Mouse (Mus musculus): Measurements from ENCODE around the gene Fundc2.

DNA sequence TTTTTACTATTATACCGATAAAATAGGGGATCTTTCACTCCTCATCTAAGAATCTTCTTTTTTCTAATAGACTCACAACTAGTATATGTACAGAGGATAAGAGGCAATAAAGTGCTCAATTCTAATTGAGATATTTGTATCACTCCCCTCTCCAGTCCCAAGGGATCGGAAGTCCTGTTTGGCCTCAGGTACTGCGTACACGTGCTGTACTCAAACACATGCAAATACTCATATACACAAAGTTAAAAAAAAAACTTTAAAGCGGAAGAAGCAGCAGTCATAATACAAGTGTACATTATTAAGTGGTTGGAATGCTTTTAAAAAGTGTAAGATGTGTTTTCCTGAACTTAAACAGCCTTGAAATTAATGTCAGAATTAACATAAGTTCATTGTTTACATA is 500 bp upstream of the Fundc2 start:
- TF ChIP-seq POLR2A (IDR thresholded peaks at IDR 0.05; ENCODE audit: low read depth, low read length) = no peak
- TF ChIP-seq CTCF (IDR thresholded peaks at IDR 0.05; ENCODE audit: extremely low read depth, insufficient read length, insufficient replicate concordance, low read depth, low read length) = no peak

Measured in small intestine, adult 2 months (tissue).